8 mouse cellular contexts compared by ENCODE assay signal in genomic region chr14:34501804-34502474, GRCm38 (mm10). TPM values are rescaled to one million over a fixed set of nuclear protein-coding genes. Genes with fewer than 3 reads are reported as not detected.
DNase-seq lines count a peak whose midpoint lies in the region; TF ChIP-seq lines count a peak whose summit lies in the region.

No protein-coding gene starts in this region.

- no peaks in the 10 kb centered on the region for H3K36me3 ChIP-seq in kidney, adult 2 months (ENCODE audit: control insufficient read depth, insufficient read depth, low read length)
- no peaks in the 10 kb centered on the region for H3K36me3 ChIP-seq in liver, adult 2 months (ENCODE audit: control insufficient read depth, insufficient read depth, low read length)

- peak overlapping the region; percentile 96 for H3K9ac ChIP-seq in liver, adult 2 months (ENCODE audit: low read depth, low read length)

- no peaks in the 10 kb centered on the region for H3K27me3 ChIP-seq in kidney, adult 2 months (replicated peaks; ENCODE audit: control insufficient read depth, insufficient read depth, low read length)
- no peaks in the 10 kb centered on the region for H3K27me3 ChIP-seq in liver, adult 2 months (ENCODE audit: control insufficient read depth, insufficient read depth, low read length)

- H3K4me3 ChIP-seq in gastrocnemius, adult 2 months, result peak overlapping the region; percentile 79
- peak overlapping the region; percentile 92 for H3K4me3 ChIP-seq in kidney, adult 2 months (ENCODE audit: insufficient read depth, low read depth, low read length)
- peak overlapping the region; percentile 98 for H3K4me3 ChIP-seq in liver, adult 2 months (ENCODE audit: insufficient read depth, low read depth, low read length)

- H3K27ac ChIP-seq in gastrocnemius, adult 2 months, result peak overlapping the region; percentile 100
- H3K27ac ChIP-seq in kidney, adult 2 months (ENCODE audit: insufficient read depth, low read depth, low read length), result peak overlapping the region; percentile 93
- peak overlapping the region; percentile 96 for H3K27ac ChIP-seq in liver, adult 2 months (replicated peaks; ENCODE audit: insufficient read depth, low read depth, low read length)

- intact Hi-C loops in gastrocnemius, adult 2 months (cut with DNase I), result loop anchor here (5.0 kb wide), 2 partner anchors 35 to 45 kb away; no protein-coding TSS in a partner anchor

- peaks cover 12% of the 10 kb centered on the region; the same call in 1 of the 2 replicates for H3K4me1 ChIP-seq in kidney, adult 2 months (ENCODE audit: control insufficient read depth, insufficient read depth, low read length)
- peaks cover 20% of the 10 kb centered on the region for H3K4me1 ChIP-seq in liver, adult 2 months (ENCODE audit: control insufficient read depth, insufficient read depth, low read length)

- peak; percentile 32 to 47 for DNase-seq in layer of hippocampus, adult 18-20 months (ENCODE audit: low spot score in 2 of 2)
- no peak for DNase-seq in layer of hippocampus, adult 9-11 months
- peak; percentile 70 to 73 for DNase-seq in cerebellum, postnatal 25 days
- peak; percentile 73 for DNase-seq in gastrocnemius, adult 2 months
- DNase-seq in kidney, adult 2 months, result peak; percentile 54
- peak; percentile 59 for DNase-seq in liver, adult 2 months (ENCODE audit: extremely low read depth, low read depth, low spot score)
- DNase-seq in neural tube, embryonic 10.5 days (ENCODE audit: extremely low spot score, low spot score), result peak; percentile 77
- DNase-seq in testis, postnatal 14 days (ENCODE audit: low spot score), result peak; percentile 68

- WGBS in kidney, adult 2 months, result under 1% methylated on average over 71 of the region's 77 CpGs
- under 1% methylated on average over 77 of the region's 77 CpGs for WGBS in liver, adult 2 months

- no peak for TF ChIP-seq POLR2A in kidney, adult 2 months (IDR thresholded peaks at IDR 0.05; ENCODE audit: low read depth, low read length)
- peak; percentile 41; the same call in 1 of the 2 replicates for TF ChIP-seq POLR2A in liver, adult 2 months (IDR thresholded peaks at IDR 0.05; ENCODE audit: extremely low read depth, insufficient read depth, low read length)

- no peak for TF ChIP-seq CTCF in gastrocnemius, adult 2 months (IDR thresholded peaks at IDR 0.05)
- TF ChIP-seq CTCF in kidney, adult 2 months (conservative IDR thresholded peaks at IDR 0.05; ENCODE audit: insufficient read depth, insufficient read length, low read depth, low read length), result no peak
- no peak for TF ChIP-seq CTCF in liver, adult 2 months (IDR thresholded peaks at IDR 0.05; ENCODE audit: low read depth, low read length)

- peaks cover 27% of the 10 kb centered on the region; the same call in 1 of the 2 replicates for H3K79me2 ChIP-seq in liver, adult 2 months (ENCODE audit: control insufficient read depth, insufficient read depth, low read length)

RNA-seq across cellular contexts. Expression of gene Bmpr1a, which starts 1.2 kb away (rescaled TPM):
- 10 to 100 TPM; 35.9 to 38.5 TPM for total RNA-seq in layer of hippocampus, adult 18-20 months (2021)
- 10 to 100 TPM; 49.4 to 54.1 TPM for total RNA-seq in gastrocnemius, adult 2 months (2021)
- 11.0 and 11.4 TPM in 2 replicates for polyA plus RNA-seq in kidney, adult 2 months (2012; rRNA removed)
- 20.4 and 23.7 TPM in 2 replicates for total RNA-seq in liver, adult 2 months (2014; rRNA removed)
- polyA plus RNA-seq in liver, adult 2 months (2012; rRNA removed), result 4.2 and 4.5 TPM in 2 replicates

RNA-seq across cellular contexts. Expression of gene 9230112D13Rik, which starts 20.7 kb away (rescaled TPM):
- not detected for total RNA-seq in layer of hippocampus, adult 18-20 months (2021)
- total RNA-seq in gastrocnemius, adult 2 months (2021), result not detected
- polyA plus RNA-seq in kidney, adult 2 months (2012; rRNA removed), result not detected in 2 replicates
- total RNA-seq in liver, adult 2 months (2014; rRNA removed), result not detected in 2 replicates
- not detected in 2 replicates for polyA plus RNA-seq in liver, adult 2 months (2012; rRNA removed)
